ENCODE assay signal across 13 mouse cellular contexts in genomic region chr15:52176951-52177350, GRCm38 (mm10).
"Had no signal": no experiment of that assay in that cellular context is flagged by ENCODE, and none has a peak within 500 bp of the region (broad histone marks: within the 10 kb centered on the region; RNA-seq: fewer than 3 reads in every experiment).

No protein-coding gene starts in this region.

- DNase-seq: lung, adult 18-20 months; lung, embryonic 14.5 days; lung, postnatal 10 days; lung, postnatal 4 days; midbrain, embryonic 14.5 days; retina, postnatal 1 day; right cerebral cortex, adult 18-20 months; right cerebral cortex, postnatal 25 days; right cerebral cortex, postnatal 4 days; spleen, adult 18-20 months; thymus, adult 18-20 months; thymus, postnatal 14 days; thymus, postnatal 36 days had no signal
